Mouse (Mus musculus): Measurements from ENCODE around the gene Olfr520.
"Not testable (repeated sequence)": the region's sequence is repeated elsewhere in the genome, so short reads cannot be mapped to it uniquely, and the experiment has no call there.

The Olfr520 gene

DNA sequence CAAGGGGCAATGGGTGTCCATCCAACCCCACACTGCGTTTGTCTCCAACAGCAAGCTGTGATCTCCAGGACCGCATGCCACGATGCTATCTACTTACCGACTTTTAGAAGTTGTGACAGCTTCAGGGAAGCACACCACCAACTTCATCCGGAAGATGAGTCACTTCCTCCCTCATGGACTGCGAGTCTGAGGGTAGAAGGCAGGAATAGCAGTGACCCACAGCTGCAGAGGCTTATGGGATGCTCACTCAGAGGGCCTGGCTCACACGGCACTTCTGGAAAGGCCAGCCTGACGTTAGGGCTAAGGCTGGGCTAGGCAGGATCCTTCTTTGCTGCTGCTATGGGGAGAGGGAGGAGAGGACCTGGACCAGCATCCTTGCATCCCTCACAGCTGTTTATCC lies 18.9 kb upstream of the Olfr520 start, which contains the start of gene Slco2b1:
Gene Slco2b1, minus strand, starts transcription at position 175 of the 400 bp plus-strand sequence.
- no peak for DNase-seq (ENCODE audit: low spot score in 2 of 2)

DNA sequence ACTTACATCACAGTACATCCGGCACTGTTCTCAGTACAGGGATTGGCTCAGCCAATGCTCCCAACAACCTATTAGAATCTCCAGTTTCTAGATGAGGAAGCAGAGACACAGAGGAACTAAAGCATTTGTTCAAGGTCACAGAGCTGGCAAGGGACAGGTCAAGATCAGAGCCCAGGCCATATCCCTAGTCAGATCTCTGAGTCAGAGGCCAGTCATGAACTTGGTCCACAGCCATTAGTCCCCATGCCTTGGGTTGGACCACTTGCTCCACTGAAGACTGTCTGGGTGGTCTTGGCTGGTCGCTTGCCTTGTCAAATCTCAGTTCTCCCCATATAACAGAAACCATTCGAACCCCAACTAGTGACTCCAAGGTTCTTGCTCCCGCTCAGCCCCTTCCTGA lies 17.6 kb upstream of the Olfr520 start:
- no peak for DNase-seq (ENCODE audit: low spot score in 2 of 2)

DNA sequence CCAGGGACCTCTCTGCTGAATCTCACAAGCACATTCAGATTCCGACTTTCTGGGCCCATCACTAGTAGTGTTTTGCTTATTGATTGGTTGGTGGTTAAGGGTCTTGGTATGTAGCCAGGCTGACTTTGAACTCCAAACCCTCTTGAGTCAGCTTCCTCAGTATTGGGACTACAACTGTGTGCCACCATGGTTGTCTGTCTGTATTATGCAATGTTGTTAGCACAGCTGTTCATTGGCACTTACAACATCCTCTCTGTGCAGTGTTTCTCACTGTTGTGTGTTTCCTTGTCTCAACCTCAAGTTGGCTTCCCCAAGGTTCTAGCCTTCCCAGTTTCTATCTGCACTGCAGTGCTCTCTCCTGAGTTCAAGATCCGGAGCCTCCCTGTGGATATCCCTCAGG lies 13.5 kb upstream of the Olfr520 start:
- DNase-seq (ENCODE audit: low spot score in 2 of 2): no peak

DNA sequence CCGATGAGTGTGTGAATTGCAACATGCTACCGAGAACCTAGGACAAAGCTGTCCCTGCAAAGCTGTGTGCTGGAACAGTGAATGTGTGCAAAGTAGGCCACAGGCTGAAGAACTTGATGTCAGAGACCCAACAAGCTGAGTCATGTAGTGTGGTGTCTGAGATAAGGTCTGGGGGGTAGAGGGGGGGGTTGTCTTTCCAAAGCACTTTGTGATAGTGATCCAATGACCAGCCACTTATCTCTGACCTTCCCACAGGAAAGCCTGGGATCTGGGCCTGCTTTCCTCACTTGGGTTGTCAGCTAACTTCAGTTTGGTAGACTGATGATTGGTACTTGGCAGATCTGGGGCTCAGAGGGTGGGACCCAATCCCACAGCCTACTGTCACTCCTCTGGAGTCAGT lies 4.5 kb downstream of the Olfr520 start:
- no peak for DNase-seq (ENCODE audit: low spot score in 2 of 2)

DNA sequence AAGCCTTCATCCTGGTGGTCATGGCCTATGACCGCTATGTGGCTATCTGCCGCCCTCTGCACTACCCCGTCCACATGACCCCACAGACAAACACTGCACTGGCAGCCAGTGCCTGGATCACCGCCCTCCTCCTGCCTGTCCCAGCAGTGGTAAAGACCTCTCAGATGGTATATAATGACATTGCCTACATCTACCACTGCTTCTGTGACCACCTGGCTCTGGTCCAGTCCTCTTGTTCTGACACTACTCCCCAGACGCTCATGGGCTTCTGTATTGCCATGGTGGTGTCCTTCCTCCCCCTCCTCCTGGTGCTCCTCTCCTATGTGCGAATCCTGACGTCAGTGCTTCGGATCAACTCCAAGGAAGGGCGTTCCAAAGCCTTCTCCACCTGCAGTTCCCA lies 5.4 kb downstream of the Olfr520 start:
- not testable (repeated sequence) for DNase-seq (ENCODE audit: low spot score in 2 of 2)

DNA sequence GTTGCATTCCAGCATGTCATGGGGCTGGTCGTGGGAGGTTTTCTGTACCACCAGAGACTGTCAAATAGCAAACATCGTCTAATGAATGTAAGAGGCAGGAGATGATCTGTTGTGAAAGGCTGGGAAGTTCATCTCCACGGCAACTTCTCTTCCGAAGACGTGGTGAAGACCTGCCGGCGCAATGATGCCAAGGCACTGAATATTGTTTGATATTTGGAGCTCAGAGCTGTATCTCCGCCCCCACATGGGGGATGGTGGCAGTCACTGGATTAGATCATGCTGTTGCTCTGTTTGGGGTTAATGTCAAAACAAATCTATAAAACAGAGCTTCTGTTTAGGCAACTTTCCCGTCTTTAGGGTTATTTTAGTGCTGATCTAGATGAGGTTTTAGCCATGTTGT lies 9.2 kb downstream of the Olfr520 start:
- peak; percentile 13 to 14 for DNase-seq (ENCODE audit: low spot score in 2 of 2)

DNA sequence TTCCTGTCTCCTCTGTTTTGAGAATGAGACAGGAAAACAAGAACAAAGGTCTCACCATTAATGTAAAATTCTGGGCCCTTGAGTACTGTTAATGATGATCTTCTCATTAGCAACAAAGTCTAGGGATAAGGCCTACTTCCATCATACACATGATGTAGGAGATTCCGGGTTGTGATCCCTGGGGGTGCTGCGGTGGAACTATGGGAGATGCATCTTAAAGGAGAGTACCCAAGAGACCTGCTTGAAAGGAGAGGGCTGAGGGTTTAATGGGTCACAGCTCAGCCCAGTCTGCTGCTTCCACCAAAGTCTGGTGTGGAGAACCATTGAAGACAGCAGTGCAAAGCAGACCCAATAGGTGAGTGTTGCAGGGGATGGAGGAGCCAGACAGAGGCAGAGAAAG lies 33.1 kb downstream of the Olfr520 start, which contains the start of gene Olfr521:
Gene Olfr521, plus strand, starts transcription at position 301 of the 400 bp plus-strand sequence.
- no peak for DNase-seq (ENCODE audit: low spot score in 2 of 2)

DNA sequence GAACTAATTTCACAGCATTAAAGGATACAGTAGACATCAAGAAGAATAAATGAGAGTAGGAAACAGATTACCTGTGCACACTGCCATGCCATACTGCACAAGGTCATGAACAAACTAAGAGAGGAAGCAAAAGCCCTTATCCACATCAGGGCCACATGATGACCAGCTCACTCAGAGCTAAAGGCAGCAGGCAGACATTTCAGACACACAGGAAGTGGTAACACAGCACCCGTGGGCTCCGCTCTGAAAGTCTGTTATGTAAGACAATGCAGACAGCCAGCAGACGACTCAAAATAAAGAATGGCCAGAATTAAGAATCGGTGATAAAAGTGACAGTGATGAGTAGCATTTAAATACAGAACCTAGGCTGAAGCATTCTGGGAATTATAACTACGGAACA lies 51.3 kb downstream of the Olfr520 start:
- DNase-seq (ENCODE audit: low spot score in 2 of 2): peak in 1 of 2 experiments; percentile 11

DNA sequence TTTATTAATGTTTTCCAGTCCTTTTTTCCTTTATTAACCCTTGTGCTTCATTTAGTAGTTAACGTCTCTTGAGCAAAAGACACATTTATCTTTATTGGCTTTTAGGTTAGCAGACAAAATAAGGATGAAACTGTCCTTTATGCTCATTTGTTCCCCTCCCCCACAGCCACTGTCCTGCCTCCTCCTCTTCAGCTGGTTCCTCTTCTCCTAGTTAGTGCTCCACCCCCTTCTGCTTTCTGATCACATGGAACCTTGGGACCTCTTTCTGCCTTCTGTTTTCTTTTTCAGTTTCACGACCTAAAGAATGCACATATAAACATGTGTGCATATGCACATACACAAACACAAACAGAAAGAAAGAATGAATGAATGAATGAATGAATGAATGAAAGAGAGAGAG lies 51.8 kb downstream of the Olfr520 start:
- no peak for DNase-seq (ENCODE audit: low spot score in 2 of 2)

DNA sequence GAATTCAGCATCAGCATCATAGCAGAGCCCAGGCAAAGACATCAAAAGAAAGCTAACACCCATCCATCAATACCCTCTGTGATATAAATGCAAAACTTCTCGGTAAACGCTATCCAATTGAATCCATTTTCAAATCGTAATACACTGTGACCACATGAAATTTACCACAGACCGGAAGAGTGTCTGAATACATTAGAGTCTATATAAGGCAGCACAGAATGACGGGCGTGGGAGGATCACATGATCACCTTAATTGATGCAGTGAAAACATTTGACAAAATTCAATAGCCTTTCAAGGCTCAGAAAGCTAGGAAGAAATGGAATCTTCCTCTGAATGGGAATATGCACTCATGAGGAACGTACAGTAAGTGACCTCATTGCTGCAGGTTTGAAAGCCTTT lies 53.3 kb downstream of the Olfr520 start:
- DNase-seq (ENCODE audit: low spot score in 2 of 2): peak in 1 of 2 experiments; percentile 22

DNA sequence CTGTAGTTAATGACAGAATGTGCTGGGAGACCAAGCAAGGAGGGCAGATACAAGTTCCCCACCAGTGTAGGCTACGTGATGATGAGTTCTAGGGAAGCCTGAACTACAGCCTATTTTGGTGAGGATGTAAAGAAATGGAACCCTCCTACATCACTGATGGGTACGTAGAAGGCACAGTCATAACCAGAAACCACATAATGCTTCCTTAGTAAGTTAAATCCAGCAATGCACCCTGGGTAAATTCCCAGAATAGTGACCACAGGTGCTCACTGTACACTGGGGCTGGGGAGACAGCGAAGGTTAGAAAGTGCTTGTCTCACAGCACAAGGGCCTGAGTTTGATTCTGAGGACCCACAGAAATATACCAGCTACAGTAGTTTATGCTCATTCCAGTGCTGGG lies 55.5 kb downstream of the Olfr520 start:
- DNase-seq (ENCODE audit: low spot score in 2 of 2): no peak

All from frontal cortex, postnatal 36 days (tissue).